Mouse (Mus musculus) left cerebral cortex, postnatal 14 days (tissue): ENCODE results near the gene Nhlrc1. TPM values are rescaled to one million over a fixed set of nuclear protein-coding genes. Genes with fewer than 3 reads are reported as not detected.

ENCODE experiments used
- total RNA-seq, 2 experiments: library from RNA; stranded (reverse); gene quantifications; 2 replicates each; pipeline ENCODE4 v1.2.3; 2021

Nhlrc1 gene
- total RNA-seq, 2 experiments from 2014 or later: 13.9 to 15.7 TPM

Other genes starting within 250 kb of the Nhlrc1 start
- 10 to 100 TPM; 24.6 to 28.2 TPM for gene Kif13a, start 85.0 kb downstream of the Nhlrc1 start, total RNA-seq
- 10 to 100 TPM; 10.4 to 12.3 TPM for gene Kdm1b, start 28.6 kb upstream of the Nhlrc1 start, total RNA-seq
- 10 to 100 TPM in 1 of 2 experiments, 1 to 10 TPM in 1; 7.8 to 10.4 TPM for gene Tpmt, start 29.9 kb upstream of the Nhlrc1 start, total RNA-seq
- 10 to 100 TPM; 48.1 to 51.7 TPM for gene Dek, start 91.4 kb upstream of the Nhlrc1 start, total RNA-seq
- 10 to 100 TPM; 18.7 to 21.5 TPM for gene Rnf144b, start 107.8 kb upstream of the Nhlrc1 start, total RNA-seq